Comparison of ENCODE assay signal across 15 mouse cellular contexts in genomic region chr17:47796968-47797367, GRCm38 (mm10). TPM values are rescaled to one million over a fixed set of nuclear protein-coding genes. Genes with fewer than 3 reads are reported as not detected.
DNase-seq lines count a peak whose midpoint lies in the region; ATAC-seq and TF ChIP-seq lines count a peak whose summit lies in the region.
"Had no signal": no experiment of that assay in that cellular context is flagged by ENCODE, and none has a peak within 500 bp of the region (broad histone marks: within the 10 kb centered on the region; RNA-seq: fewer than 3 reads in every experiment).

No protein-coding gene starts in this region.

- H3K27ac ChIP-seq in liver, postnatal 0 days (ENCODE audit: low read depth) = no peak overlapping the region
- no peak overlapping the region for H3K27ac ChIP-seq in liver, embryonic 12.5 days
- H3K27ac ChIP-seq in bone marrow, adult 2 months (ENCODE audit: control insufficient read depth, insufficient read depth, low read depth, low read length, poor library complexity) = no peak overlapping the region
- H3K27ac ChIP-seq: intestine, embryonic 15.5 days; liver, embryonic 13.5 days had no signal

- no peak overlapping the region for H3K9ac ChIP-seq in liver, postnatal 0 days (replicated peaks)
- no peak overlapping the region for H3K9ac ChIP-seq in liver, embryonic 12.5 days
- H3K9ac ChIP-seq: intestine, embryonic 15.5 days; liver, embryonic 13.5 days; neural tube, embryonic 13.5 days had no signal

- 59% methylated on average over 4 of the region's 4 CpGs for WGBS in liver, postnatal 0 days (ENCODE audit: insufficient replicate concordance)
- WGBS in liver, embryonic 12.5 days (ENCODE audit: insufficient replicate concordance) = 42% methylated on average over 4 of the region's 4 CpGs
- WGBS in bone marrow, adult 2 months = 62% methylated on average over 4 of the region's 4 CpGs

- H3K4me1 ChIP-seq in liver, postnatal 0 days (ENCODE audit: insufficient read depth) = no peaks in the 10 kb centered on the region
- H3K4me1 ChIP-seq in liver, embryonic 12.5 days = peaks cover 30% of the 10 kb centered on the region
- no peaks in the 10 kb centered on the region; the same call in 1 of the 2 replicates for H3K4me1 ChIP-seq in bone marrow, adult 2 months (ENCODE audit: control insufficient read depth, insufficient read depth, low read length)

- H3K9me3 ChIP-seq in liver, postnatal 0 days (ENCODE audit: low read length) = no peaks in the 10 kb centered on the region
- no peaks in the 10 kb centered on the region for H3K9me3 ChIP-seq in liver, embryonic 12.5 days (replicated peaks)
- H3K9me3 ChIP-seq: intestine, embryonic 15.5 days; liver, embryonic 13.5 days; midbrain, embryonic 10.5 days; neural tube, embryonic 13.5 days had no signal

- TF ChIP-seq CTCF in liver, postnatal 0 days (IDR thresholded peaks at IDR 0.05; ENCODE audit: low read depth) = peak; percentile 36; the same call in 1 of the 2 replicates
- peak; percentile 44; the same call in 1 of the 2 replicates for TF ChIP-seq CTCF in bone marrow, adult 2 months (IDR thresholded peaks at IDR 0.05; ENCODE audit: control insufficient read depth, insufficient read depth, low read length)

- no peaks in the 10 kb centered on the region for H3K36me3 ChIP-seq in liver, postnatal 0 days (replicated peaks; ENCODE audit: insufficient read depth, low read length)
- no peaks in the 10 kb centered on the region for H3K36me3 ChIP-seq in liver, embryonic 12.5 days
- H3K36me3 ChIP-seq: intestine, embryonic 15.5 days; liver, embryonic 13.5 days; midbrain, embryonic 10.5 days; neural tube, embryonic 13.5 days had no signal

- H3K4me2 ChIP-seq in liver, postnatal 0 days (ENCODE audit: low read depth, low read length) = no peak overlapping the region
- no peak overlapping the region for H3K4me2 ChIP-seq in liver, embryonic 12.5 days
- H3K4me2 ChIP-seq: intestine, embryonic 15.5 days; liver, embryonic 13.5 days; neural tube, embryonic 13.5 days had no signal

- intact Hi-C loops in gastrocnemius, postnatal 14 days (cut with DNase I; ENCODE audit: low total_unique reads) = no loop called here

- peak; percentile 14 for DNase-seq in gastrocnemius, postnatal 14 days
- no peak for DNase-seq in gastrocnemius, postnatal 4 days (ENCODE audit: low spot score in 2 of 2)
- no peak for DNase-seq in liver, postnatal 0 days
- peak; percentile 48 to 49 for DNase-seq in B cell, adult 2 months
- DNase-seq in spleen, postnatal 4 days (ENCODE audit: low spot score in 2 of 2) = no peak
- DNase-seq: cerebellum, adult 18-20 months; gastrocnemius, postnatal 10 days; layer of hippocampus, postnatal 36 days; liver, embryonic 13.5 days had no signal

- no peak overlapping the region for H3K4me3 ChIP-seq in liver, postnatal 0 days (ENCODE audit: low read depth, low read length)
- no peak overlapping the region for H3K4me3 ChIP-seq in liver, embryonic 12.5 days
- no peak overlapping the region for H3K4me3 ChIP-seq in bone marrow, adult 2 months (replicated peaks; ENCODE audit: control insufficient read depth, low read depth, low read length)
- H3K4me3 ChIP-seq: intestine, embryonic 15.5 days; liver, embryonic 13.5 days; midbrain, embryonic 10.5 days; neural tube, embryonic 13.5 days had no signal

- ATAC-seq in liver, postnatal 0 days = no peak
- ATAC-seq in liver, embryonic 12.5 days = no peak
- no peak for ATAC-seq in granulocyte monocyte progenitor cell, adult 5-6 weeks (replicated peaks; ENCODE audit: poor library complexity, severe bottlenecking)
- ATAC-seq: intestine, embryonic 15.5 days had no signal

- H3K27me3 ChIP-seq in liver, postnatal 0 days (ENCODE audit: insufficient read depth, low read length) = no peaks in the 10 kb centered on the region
- H3K27me3 ChIP-seq in liver, embryonic 12.5 days (replicated peaks) = peaks cover 4% of the 10 kb centered on the region; the same call in 1 of the 2 replicates
- H3K27me3 ChIP-seq: intestine, embryonic 15.5 days; liver, embryonic 13.5 days had no signal

- TF ChIP-seq POLR2A in bone marrow, adult 2 months (IDR thresholded peaks at IDR 0.05; ENCODE audit: borderline replicate concordance, control insufficient read depth, low read depth, low read length) = no peak

- no peak for TF ChIP-seq EP300 in liver, postnatal 0 days (IDR thresholded peaks at IDR 0.05; ENCODE audit: low read depth)

RNA-seq across cellular contexts. Expression of gene Mdfi, which starts 37.5 kb away (rescaled TPM):
- total RNA-seq in gastrocnemius, postnatal 14 days (2021) = 1 to 10 TPM; 2.4 to 3.5 TPM
- 10 to 100 TPM; 12.0 to 13.0 TPM for total RNA-seq in gastrocnemius, postnatal 4 days (2021)
- 0.82 TPM in 2 replicates for polyA plus RNA-seq in liver, postnatal 0 days (2015; fragmentation: Nextera tagmentation; extraction: Ambion mirVana)
- 2.8 and 3.5 TPM in 2 replicates for polyA plus RNA-seq in liver, embryonic 12.5 days (2016; fragmentation: Nextera tagmentation; extraction: Ambion mirVana)
- 4.2 and 4.8 TPM in 2 replicates for polyA plus RNA-seq in bone marrow, adult 2 months (2011; ENCODE audit: insufficient read depth, insufficient read length, low replicate concordance, missing spikeins)
- total RNA-seq in granulocyte monocyte progenitor cell, adult 5-6 weeks (2014; fragmentation: Nextera tagmentation) = 3.7 and 5.5 TPM in 2 replicates
- total RNA-seq in granulocyte monocyte progenitor cell, adult 5-6 weeks (2017) = 2.7 and 4.9 TPM in 2 replicates

Comparison
In these comparisons a context has a peak if more than half of its experiments do, and no peak if none do; other contexts are left out.
1. DNase-seq: peak in gastrocnemius, postnatal 14 days (single experiment) and B cell, adult 2 months (2 of 2); none in gastrocnemius, postnatal 4 days (0 of 2), liver, postnatal 0 days (single experiment) and spleen, postnatal 4 days (0 of 2).